Mouse (Mus musculus) cerebellum, adult 9-10 months (tissue): ENCODE results near the gene Kcng1.
A peak's percentile ranks its signal among the peaks of the same experiment; 100 is the strongest.

Experiments used
- DNase-seq: peaks from one replicate; pipeline ENCODE4 v3.0.0; 2022

The Kcng1 gene

DNA sequence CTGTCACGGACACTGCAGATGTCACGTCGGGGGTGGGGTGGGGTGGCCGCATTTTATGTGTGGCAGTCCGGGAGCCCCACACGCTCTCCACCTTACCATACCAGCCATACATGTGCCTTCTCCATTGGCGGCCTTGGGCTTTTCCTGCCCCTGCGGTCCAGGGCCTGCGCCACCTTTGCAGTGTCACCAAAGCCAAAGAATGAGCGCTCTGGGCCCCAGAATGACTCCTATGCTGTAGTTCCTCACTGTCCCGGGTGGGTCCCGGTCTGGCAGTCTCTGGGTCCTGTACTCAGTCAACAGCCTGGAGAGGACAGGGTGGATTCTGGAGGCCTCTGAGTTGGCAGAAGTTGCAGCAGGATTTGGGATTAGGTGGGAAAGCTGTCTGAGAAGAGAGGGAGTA lies at the start of gene Kcng1:
Kcng1 (minus strand) TSS at position 155 of the 400 bp plus-strand sequence.
- no peak for DNase-seq

DNA sequence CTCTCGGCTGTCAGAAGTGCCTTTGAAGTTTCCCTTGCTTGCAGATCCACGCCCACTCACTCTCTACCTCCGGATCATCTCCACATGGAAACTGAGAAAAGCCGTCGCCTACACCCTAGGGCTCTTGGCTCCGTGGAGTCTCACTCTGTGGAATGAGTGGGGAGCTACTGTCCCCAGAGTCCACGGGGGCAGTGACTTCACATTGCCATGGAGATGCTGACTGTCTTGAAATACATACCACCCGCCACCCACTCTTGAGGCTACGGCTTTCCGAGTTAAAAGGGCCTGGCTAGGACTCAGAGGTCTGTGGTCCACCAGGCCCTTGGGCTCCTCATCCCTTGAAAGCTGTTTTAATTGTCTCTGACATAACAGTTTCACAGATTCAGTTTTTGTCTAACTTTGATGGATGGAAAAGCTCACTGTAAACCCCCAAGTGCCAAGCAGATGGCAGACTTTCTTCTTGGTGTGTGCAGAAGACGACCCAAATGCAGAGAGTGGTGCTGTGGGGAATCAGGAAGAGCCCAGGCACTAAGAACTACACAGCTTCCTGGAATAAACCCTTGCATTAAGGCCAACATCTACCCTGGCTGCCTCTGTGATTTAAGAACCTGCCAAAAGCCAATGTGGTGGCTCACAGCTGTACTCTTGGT lies 49.0 kb upstream of the Kcng1 start:
- DNase-seq, result no peak

DNA sequence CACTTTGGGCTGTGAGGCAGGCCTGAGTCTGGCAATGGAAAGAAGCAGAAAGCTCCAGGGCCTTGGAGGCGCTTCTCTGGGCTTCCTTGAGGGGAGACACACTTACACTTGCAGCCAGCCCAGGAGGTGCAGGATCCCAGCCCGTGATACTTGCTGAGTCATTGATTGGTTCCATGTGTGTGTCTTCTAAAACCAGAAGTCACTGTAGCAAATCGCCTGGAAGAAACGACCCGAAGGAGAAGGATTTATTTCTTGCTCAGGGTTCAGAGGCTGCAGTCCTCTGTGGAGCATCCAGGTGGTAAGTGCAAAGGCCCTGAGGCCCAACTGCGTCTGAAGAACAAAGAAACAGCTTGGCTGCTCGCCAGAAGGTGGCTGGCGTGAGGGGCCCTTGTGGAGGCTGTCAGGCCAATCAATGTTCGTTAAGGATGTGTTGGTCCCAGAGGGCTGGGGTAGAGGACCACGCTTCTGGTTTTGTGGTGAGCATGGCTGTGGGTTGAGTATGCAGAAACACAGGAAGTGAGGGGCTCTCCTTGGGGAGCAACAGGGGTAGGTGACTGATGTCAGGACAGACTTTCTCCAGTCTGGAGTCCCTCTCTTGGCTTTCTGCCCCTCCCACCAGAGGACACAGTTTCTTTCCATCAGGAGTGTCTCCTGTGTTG lies 40.3 kb upstream of the Kcng1 start:
- no peak for DNase-seq

DNA sequence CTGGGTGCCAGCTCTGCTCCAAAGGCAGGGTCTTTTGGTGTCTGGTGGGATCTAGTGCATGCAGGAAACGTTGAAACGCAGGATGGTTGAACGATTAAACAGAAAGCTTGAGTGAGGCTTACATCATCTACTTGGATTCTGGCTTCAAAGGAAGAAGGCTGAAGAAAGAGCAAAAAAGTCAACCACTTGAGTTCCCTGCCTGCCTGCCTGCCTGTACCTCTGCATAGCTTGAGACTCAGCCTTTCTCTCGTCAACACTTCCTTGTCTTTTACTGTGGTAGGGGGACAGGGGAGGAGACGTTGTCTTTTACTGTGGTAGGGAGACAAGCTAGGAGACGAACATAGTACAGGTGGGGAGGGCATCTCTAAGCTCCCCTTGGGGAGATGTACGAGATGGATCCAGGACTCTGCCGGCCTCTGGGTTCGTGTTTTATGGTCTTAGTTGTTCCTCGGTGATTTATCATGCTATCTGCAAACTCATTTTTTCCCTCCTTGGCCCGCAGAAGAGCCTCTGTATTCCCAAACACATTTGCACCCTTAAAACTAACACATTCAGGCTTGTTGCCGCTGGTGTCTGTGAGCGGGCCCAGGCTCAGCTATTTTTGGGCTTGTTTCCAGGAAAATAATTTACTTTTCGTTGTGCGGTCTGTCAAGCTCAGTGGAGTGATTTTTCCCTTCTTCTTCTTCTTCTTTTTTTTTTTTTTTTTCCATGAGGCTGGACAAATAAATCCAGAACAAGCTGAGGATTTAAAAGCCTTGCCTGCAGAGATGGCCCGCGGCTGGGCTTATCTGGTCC lies 39.0 kb upstream of the Kcng1 start:
- DNase-seq, result no peak

DNA sequence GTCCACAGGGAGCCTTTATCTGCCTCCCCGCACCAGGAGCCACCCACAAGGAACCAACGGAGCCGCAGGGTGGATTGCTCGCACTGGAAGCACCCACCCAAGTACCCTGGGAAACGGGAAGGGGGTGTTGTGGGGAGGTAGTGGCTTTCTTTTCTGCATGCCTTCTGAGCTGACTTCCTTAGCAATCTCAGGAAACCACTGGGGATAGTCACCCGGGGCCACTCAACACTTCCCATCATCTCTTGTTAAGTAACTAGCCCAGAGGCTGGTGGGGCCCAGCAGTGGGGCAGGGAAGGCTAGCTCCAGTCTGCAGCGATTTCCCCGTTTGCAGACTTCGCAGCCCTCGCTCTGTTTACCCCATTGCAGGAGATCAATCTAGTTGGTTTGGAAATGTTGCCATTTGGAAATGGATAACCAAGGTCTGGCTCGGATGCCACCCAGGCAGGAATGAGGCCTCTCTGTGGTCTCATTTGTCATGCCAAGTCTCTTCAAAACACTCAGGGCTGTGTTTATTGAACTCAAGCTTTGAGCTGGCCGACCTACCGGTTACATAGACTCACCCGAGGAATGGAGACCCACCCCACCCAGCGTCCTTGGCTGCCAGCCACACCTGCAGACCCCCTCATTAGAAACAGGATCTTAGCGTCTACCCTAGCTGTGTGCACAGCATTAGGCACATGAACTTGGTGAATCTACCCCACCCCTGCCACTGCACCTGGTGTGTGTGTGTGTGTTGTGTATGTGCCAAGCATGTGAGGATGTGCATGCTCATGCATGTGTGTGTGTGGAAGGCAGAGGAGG lies 33.3 kb upstream of the Kcng1 start:
- DNase-seq, result no peak

DNA sequence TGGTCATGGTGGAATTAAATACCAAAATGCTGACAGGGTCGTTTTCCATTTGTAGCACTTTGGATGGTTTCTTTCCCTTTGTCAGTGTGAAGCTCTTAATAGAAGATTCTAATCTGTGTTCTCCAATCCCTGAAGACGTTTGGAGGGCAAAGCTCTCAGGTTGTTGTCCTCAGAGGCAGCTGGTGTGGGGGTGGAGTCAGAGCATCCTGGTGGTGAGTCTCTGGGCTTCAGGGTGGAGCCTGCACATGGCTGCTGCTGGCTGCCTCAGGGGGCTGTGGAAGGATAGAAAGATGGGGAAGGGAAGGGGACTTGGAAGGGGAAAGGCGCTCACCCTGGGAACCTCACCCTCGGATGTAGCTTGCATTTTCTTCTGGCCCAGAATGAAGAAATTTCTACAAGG lies 31.0 kb upstream of the Kcng1 start:
- no peak for DNase-seq

DNA sequence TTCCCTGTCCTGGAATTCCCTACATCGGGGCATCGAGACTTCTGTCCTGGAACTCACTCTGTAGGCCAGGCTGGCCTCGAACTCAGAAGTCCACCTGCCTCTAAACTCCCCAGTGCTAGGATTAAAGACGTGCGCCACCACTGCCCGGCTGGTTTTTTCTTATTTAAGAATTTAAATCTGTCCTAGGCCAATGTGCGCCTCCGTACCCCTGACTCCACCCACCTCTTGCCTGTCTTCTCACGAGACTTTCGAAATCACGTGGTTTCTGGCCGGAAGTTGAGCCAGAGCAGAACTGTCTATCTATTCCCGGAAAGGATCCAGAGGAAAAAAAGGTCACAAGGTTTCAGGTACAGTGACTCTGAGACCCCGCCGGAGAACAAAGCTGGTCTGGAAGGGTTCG lies 29.5 kb upstream of the Kcng1 start:
- DNase-seq, result no peak

DNA sequence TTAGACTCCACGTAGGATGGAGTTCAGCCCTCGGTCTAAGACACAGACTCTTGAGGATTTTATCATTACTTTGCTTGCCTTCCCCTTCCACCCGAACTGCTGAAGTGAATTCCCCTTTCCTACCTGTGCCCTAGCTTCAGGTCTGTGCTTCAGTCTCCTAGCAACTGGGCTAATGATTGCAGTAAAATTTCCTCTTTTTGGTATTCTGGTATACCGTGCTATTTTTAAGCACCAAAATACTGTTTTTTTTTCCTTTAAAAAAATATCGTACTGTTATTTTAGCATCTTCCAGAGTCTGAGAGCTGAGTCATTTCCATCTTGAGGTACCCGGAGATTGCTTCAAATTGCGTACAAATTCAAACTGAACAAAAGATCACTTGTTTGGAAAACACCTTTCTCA lies 27.4 kb upstream of the Kcng1 start:
- no peak for DNase-seq

DNA sequence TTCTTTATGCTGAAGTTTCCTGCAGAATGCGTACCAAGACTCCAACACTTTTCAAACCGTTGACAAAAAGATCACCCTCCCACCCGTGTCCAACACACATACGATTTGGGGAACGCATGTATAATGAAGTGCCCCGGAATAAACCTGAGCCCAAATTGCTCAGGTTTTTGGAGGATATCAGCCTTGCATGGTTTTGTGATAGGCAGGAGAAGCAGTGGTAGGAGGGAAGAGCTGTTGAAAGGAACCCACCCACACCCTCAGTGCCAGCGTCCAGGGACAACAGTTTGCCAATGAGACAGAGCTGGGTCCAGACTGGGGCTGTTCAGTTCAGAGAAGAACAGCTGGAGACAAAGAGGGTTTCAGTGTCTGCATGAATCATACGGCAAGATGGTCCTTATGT lies 18.1 kb upstream of the Kcng1 start:
- no peak for DNase-seq

DNA sequence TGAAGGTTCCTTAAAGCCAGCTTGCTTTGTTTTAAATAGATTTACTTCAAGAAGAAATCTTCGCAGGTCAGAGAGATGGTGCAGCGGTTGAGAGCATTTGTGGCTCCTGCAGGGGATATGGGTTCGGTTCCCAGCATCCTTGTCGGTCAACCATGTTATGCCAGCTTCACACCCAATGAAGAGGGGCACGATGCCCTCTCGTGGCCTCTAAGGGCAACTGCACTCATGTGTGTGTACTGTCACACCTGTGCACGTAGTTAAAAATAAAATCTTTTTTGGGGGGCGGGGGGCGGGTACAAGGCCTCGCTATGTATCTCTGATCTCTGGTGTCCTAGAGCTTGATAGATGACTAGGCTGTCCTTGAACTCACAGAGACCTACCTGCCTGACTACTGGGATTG lies 15.0 kb upstream of the Kcng1 start:
- DNase-seq, result no peak

DNA sequence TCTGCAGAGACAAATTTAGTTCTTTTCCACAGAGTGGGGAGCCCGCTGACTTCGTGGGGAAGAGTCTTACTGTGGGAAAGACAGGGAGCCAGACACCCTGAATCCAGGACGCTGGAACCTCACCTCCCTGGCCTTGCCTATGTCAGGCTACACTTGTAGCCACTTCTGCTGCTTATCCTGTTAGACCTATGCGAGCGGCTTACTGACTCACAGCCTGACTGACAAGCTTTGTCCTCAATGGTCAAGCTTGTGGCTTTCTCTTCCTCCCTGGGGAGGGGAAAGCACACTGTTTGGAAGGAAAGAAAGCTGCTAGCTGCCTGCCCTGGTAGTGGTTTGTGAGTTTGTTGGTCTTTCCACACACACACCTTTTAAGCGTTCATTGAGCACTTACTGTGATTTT lies 11.0 kb upstream of the Kcng1 start:
- no peak for DNase-seq

DNA sequence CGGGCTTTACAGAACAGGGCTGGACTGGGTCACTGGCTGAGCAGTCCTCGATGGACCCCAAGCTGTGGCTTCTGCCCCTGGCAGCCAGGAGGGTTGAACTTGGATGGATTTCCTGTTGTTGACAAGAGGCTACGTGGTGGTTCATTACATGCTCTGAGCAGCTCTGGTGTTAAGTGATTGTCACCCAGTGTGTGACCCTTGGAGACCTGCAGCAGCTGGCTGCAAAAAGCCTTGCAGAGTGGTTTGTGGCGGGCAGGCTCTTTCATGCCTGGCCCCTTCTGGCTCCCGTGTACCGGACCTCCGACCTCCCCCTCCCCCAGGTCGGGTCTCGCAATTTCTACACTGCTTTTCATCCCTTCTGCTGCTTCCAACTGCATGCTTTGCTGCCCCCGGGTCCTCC lies 10.5 kb upstream of the Kcng1 start:
- no peak for DNase-seq

DNA sequence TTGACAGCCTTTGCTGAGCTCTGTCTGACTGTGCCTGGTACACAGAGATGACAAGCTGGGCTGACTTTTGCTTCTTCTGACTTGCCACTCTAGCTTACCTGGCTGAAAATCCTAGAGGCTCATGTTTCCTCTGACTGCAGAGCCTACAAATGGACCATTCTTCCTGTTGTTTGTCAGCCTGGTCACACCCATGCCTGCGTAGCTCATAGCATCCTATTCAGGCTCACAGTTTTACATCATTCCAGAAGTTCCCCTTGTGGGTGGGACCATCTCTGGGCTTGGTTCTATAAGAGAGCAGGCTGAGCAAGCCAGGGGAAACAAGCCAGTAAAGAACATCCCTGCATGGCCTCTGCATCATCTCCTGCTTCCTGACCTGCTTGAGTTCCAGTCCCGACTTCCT lies 8.3 kb upstream of the Kcng1 start:
- DNase-seq, result no peak

DNA sequence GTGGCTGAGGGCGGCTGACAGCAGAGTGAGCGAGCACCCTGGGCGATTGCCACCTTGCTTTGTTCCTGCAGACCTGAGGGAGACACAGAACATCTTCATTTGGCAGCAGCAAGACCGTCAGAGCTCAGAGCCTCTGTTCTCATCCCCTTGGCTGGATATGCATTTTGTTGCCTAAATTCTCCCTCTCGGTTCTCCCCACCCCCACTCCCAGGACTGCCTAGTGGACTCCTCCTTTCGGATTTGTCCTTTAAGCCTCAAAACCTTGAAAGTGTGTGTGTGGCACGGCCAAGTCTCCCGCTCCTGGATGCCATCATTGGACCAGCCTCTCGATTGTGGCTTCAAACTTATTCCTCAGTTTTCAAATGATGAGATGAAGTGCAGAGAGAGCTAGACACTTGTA lies 7.5 kb upstream of the Kcng1 start:
- DNase-seq, result no peak

DNA sequence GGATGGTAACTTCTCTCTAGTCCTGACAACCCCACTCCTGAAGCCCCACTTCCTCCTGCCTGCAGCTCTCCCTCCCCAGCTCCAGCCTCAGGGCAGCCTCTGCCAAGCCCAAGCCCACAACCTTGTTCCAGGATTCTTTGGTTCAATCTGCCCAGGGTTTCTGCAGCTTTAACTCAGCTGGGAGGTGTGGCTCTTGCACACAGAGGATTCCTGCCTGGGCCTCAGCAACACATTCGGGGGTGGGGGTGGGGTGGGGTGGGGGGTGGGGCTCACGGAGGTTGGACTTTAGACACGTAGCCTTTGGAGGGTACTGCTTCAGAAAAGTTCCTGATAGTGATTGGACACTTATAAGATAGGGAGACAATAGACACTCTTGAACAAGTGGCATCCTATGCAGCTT lies 5.5 kb upstream of the Kcng1 start:
- DNase-seq, result no peak

DNA sequence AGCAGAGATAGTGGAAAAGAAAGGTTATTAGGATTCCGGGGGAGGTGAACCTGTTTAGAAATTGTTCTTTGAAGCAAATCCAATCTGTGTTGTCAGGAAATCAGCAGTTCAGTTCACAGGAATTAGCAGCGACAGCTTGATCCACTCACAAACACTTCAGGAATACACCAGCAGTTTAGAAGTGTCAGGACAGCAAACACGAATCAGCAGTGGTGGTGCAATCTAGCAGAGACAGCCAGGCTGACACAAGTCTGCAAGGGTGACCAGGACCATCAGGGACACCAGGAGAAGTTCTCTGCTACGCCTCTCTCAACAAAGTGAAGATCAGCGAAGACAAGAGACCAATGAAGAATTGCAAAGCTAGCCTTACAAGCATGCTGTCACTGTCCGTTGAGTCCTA lies 3.6 kb upstream of the Kcng1 start:
- no peak for DNase-seq

DNA sequence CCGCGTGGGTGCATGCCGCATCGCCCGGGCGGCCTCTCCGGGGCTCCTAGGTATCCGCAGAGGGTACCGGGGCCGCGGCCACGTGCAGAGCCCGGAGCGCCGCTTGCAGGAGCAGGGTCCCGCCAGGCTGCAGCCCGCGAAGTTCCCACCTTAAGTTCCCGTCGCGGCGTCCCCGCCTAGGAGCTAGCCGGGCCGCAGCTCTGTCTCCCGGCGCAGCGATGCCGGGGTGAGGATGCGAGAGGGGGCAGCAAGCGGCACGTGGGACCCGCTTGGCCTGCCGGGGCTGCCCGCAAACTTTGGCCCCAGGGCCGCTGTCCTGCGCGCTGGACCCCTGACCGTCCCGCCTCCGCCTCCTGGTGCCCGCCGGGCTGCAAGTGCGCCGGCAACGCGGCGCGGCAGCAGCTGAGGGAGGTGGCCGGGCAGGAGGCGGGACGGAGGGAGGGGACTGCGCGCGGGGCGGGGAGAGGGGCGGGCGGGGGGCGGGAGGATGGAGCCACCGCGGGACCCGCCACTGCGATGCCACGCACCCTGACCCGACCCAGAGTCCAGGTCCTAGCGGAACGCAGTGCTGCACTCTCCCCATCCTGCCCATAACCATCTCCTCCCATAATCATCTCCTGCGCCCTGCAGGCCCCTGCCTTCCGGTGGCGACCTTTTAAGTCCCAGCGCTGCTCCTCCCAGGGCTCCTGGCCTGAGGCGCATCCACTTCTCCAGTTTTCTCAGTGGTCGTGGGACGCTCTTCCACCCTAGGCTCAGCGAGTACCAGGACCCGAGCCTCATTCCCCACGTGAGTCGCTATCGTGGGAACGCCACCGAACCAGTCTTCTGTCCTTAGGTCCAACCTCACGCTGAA lies 581 bp downstream of the Kcng1 start:
- DNase-seq, result no peak

DNA sequence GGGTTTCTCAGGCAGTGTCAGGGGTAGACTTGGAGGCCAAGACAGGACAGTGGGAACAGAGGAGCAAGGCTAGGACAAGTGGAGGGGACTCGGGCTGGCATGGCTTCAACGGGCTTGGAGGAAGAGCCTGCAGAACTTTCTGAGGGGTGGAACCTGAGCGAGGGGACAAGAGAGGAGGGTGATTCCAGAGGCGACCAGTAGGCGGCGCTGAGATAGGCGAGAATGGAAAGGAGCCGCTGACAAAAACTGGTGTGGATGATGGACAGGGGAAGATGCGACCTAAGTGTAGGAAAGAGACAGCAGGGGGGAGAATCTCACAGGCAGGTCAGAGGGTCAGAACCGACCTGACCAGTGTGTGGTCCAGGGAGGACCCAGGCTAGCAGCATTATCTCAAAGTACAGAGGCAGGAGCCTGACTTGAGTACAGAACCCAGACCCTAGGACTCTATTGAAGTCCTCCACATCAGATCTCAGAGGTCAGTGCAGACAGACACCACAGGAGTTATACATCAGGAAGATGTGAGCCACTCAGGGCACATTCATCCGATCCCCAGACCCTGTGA lies 7.1 kb downstream of the Kcng1 start:
- DNase-seq, result peak; percentile 40

DNA sequence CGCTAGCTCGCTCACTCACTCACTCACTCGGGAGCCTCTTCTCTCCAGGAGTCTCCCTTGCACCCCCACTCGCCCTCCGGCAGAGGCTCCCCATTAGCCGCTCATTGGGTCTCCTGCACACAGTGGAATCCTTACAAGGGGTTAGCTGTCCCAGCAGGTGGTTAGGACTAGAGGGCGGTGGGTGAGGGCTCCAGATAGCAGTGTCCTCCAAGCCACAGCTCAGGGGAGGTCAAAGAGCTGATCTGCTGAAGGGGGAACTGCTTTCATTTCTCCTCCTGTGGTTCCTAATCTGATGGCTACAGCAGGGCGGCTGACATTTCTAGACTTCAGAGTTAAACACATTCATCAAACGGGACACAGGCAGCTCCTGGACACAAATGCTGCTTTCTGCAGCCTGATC lies 8.1 kb downstream of the Kcng1 start:
- no peak for DNase-seq

DNA sequence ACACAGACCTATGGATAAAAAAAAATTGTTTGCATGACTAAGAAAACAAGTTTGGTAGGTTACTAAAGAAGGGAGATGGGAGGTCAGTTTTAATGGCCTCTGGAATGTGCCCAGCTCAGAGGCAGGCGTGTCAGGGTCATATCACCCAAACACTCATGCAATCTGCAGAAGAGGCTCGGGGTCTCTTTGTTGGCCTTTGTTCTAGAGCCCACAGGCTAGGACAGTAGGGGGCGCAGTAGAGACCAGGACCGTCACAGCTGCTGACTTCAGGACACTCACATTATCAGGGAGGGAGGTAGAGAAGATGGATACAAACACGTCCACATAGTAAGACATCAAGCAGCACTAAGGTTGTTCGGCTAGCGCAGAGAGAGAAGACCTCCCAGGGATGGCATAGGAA lies 13.5 kb downstream of the Kcng1 start:
- no peak for DNase-seq

DNA sequence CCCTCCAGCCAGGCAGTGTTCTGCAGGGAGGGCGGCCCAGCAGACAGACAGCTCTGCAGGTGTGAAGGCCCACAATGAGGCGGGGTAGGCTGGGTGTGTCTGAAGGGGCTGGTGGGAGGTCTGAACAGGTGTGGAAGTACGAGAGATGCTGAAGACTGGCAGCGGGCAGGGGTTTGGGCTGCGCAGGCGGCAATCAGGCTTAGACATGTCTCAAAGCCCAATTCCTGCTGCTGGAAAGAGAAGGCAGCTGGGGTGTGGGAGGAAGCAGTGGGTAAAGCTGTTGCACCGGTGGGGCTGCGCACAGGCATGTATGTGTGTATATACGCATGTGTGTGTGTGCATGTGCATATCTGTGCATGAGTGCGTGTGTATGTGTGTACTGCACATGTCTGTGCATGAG lies 20.6 kb downstream of the Kcng1 start:
- no peak for DNase-seq

DNA sequence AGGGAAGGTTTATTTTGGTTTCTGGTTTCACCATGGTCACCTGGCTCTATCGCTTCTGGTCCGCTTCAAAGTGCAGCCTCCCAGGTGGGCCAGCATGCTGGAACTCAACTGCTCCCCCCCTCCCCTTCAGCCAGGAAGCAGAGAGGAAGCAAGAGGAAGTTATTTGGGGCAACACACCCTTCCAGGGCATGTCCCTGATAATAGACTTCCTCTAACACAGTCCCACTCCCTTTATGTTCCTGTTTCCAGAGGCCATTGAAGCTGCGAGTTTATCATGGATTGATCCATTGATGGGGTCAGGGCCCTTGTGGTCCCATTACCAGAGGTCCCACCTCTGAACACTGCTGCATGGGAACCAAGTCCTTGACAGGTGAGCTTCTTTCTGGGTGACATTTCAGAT lies 21.4 kb downstream of the Kcng1 start:
- DNase-seq, result no peak
